Mouse (Mus musculus) adrenal gland, adult 18-20 months (tissue): ENCODE data around the gene Sh3rf1. TPM values are rescaled to one million over a fixed set of nuclear protein-coding genes. Genes with fewer than 3 reads are reported as not detected.

Experiments used
- DNase-seq, 2 experiments: peaks; one replicate each; pipeline ENCODE4 v3.0.0; 2021 to 2022; ENCODE audit warnings: low spot score in 2 of 2
- total RNA-seq, 2 experiments: library from RNA; stranded (reverse); gene quantifications; 1 replicate in 1 of 2; 2 replicates in 1 of 2; pipeline ENCODE4 v1.2.3; 2021

The Sh3rf1 gene
- total RNA-seq, 2 experiments from 2014 or later, result 5.3 to 9.9 TPM

DNA sequence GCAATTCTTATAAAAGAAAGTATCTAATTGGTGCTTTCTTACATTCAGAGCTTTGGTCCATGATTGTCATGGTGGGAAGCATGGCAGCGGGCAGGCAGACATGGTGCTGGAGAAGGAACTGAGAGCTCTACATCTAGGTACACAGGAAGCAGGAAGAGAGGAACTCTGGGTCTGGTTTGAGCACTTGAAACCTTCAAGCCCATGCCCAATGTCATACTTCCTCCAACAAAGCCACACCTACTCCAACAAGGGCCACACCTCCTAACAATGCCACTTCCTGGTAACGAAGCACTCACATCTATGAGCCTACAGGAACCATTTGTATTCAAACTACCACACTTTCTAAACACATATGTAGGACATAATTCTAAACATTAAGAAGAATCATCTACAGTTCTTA lies 5.2 kb upstream of the Sh3rf1 start:
- DNase-seq, result no peak

DNA sequence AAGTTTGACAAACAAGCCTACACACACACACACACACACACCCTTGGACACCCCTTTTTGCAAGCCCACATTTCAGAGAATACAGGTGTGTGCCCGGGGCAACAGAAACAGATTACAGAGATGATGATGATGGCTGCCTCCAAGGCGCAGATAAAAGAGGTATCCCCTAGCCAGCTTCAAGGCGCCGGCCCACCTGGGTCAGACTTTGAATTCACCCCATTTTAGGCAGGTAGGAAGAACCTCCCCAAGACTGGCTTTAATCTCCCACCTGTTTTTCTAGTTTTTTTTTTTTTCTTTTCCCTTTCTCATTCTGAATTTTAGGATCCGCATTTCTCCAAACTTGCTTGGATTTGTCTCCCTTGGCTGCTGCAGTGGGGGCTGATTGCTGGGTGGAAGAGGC lies 389 bp upstream of the Sh3rf1 start:
- no peak for DNase-seq

DNA sequence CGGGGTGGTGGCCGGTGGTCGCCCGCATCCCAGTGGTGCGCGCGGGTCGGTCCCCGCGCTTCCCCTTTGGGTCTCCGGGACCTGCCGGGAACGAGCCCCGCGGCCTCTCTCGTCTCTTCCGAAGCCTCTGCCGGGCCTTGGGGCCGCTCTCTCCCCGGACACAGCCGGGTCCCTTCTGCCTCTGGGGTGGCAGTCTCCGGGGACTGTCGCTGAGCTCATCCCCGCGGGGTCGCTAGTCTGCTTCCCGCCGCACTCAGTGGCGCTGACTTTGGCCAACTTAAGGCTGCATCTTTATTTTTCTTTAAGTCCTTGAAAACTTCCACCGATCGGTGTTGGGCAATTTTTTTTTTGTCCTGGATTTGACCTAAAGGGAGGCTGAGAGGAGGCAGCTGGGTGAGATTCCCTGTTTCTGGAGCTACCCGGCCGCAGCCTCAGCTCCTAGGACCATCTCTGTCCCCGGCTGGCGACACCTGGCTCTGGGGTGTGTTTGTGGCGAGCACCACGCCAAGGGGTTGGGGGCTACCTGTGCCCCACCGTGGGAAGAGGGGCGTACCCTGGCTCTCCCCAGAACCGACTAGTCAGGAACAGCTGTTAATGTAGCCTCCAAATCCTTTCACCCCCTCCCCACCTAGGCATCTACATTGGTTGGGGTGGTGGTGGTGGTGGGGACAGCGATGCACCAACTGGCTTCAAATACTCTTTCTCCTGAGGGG lies 864 bp downstream of the Sh3rf1 start:
- DNase-seq, result peak; percentile 37 to 54

DNA sequence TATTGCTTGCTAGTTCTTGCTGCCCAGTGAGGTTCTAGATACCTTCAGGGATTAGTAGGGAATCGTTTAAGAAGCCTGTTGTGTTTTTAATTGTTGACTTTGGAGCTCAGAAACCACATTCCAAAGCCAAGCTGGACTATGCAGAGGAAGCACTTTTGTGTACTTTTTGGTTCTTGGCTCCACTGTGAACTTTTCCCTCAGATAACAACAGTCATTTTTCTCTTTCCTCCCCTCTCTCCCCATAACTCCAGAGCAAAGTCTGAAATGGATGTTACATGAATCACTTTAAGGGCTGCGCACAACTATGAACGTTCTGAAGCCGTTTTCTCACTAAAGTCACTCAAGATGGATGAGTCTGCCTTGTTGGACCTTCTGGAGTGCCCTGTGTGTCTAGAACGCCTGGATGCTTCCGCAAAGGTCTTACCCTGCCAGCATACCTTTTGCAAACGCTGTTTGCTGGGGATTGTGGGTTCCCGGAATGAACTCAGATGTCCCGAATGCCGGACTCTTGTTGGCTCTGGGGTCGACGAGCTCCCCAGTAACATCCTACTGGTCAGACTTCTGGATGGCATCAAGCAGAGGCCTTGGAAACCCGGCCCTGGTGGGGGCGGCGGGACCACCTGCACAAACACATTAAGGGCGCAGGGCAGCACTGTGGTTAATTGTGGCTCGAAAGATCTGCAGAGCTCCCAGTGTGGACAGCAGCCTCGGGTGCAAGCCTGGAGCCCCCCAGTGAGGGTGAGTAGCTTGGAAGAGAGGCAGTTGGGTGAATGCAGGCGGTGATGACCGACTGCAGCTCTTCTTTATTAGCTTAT lies 2.1 kb downstream of the Sh3rf1 start:
- no peak for DNase-seq

DNA sequence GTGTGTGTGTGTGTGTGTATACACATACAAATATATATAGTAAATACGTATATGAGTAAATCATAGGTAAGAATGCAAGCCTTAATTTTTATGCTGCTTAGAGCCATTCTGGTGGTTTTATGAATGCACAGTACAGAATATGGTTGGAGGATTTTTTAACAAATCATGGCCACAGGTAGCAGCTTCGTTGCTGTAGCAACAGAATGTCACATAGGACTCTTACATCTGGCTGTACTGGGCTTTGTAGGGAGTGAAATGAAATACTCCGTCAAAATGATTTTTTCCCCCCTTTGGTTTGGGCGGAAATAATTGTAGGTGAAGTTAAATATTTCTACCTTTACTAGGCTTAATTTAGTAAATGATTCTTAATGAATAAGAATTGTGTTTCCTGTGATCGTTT lies 3.0 kb downstream of the Sh3rf1 start:
- DNase-seq, result no peak

DNA sequence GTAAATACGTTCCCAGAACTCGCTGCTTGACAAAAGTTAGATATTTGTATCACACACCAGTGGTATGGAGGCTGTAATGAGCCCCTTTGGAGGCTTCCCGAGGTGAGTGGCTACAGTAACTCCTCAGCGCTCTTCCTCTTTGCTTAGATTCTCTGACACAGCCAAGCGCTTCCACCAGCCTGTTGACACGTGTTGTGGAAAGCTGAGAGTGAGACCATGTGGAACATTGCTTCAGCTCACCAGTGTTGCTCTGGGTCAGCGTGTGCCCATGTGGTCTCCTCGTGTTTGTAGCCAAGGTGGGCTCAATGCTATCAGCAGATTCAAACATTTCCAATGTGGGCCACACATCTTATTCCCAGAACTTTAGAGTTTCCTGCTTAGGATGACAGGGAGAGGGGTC lies 5.0 kb downstream of the Sh3rf1 start:
- no peak for DNase-seq

DNA sequence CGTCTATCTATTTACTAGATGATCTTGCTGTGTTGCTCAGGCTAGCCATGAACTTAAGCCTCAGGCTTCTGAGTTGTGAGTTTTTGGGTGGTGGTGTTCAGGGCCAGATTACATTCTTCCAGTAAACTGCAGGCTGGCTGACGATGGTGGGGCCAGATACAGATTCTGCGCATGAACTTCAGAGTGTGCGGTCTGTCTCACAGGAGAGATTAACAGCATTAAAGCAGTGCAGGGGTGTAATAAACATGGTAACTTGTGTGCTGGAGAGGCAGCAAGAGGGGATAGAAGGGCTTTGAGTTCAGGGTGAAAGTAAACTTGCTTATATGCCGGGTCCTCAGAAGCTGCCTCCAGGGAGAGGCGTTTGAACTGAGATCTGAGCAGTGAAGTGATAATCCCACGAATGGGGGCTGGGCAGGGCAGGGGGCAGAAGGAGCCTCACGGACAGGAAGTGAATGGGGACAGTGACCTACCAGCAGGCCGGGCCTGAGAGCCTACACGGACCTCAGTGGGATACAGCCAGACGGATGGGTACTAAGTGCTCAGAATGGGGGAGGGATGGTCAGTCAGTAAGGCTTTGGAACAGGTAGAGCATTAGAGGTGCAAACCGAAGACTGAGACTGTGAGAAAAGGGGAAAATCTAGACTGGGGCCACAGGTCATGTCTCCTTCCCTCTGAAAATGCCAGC lies 6.0 kb downstream of the Sh3rf1 start:
- no peak for DNase-seq

DNA sequence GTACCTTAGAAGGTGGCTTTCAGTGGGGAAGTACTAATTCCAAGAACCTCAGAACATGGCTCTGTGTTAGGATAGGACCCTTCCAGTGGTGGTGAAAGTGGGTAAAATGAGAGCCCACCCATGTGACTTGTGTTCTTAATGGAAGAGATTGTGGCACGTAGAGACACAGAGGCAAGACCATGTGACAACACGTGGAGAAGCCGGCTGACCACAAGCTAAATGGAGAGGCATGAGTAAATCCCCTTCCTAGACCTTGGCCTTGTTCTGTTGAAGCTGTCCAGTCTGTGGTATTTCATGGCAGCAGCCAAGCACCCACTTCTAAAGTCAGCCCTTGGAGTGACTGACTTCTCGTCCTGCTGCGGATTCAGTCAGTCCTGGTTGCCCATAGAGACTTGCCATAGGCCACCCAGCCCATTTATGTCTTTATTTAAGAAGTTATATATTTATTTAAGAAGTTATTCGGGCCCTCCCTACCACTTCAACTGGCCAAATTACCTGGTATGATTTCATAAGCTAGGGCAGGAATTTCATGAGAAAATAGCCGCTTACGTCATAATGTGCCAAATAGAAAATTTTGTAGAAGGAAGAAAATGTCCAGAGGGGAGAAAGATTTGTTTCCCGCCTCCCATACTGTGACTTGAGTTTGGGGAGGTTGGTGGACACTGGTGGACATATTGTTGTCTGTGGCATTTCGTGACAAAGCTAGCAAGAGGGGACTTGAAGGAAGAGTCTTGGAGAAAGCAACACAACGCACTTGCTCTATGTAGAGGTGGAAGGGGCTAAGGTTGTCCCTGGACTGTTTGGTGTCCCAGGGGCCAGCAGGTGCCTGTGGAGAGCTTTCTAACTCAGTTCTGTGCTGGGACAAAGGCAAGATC lies 7.4 kb downstream of the Sh3rf1 start:
- no peak for DNase-seq

DNA sequence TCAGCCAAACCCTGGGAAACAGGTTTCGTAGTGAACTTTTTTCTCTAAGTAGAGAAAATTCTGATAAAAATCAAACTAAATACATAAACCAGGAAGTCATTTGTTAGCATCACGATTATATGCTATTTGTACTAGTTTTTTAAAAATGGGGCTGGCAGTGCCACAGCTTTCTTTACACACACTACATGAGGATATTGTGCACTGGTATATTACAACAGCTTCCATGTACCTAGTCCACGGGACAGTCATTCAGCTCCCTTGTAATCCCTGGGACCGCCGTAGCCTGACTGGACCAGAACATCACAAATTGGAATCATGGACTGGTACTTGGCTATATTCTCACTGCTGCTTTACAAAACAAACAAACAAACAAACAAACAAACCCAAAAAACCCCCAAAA lies 11.8 kb downstream of the Sh3rf1 start:
- no peak for DNase-seq

DNA sequence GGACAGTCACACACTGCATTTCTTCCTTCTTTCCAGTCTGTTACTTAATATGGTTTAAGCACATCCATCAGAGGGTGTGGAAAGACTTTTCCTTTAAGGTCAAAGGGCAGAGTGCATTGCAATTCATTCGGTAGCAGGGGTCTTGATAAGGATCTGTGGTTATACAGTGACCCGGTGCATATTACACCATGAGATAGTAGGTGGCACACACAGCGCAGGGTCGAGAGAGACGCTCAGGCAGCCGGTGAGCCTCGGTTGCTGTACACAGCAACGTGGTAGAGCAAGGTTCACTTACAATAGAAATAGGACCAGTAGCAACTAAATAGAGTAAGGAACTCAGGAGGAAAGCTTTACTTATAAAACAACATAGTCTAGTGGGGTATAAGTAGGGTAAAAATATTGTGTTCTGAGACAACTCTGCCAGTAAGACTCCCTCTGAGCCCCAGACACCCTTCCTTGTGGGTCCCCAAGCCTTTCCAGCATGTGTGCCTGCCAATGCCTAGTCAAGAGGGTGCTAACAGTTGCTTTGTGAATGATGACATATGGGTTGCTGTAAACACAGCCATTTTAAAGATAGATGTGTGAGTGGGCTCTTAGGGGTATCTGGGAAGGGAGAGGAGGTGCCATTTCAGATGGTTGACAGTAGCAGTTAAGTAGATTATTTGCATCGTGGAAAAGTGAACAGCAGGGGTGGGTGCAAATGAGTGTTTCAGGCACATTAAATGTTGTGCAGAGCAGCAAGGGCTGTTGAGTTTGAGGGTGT lies 13.0 kb downstream of the Sh3rf1 start:
- no peak for DNase-seq

DNA sequence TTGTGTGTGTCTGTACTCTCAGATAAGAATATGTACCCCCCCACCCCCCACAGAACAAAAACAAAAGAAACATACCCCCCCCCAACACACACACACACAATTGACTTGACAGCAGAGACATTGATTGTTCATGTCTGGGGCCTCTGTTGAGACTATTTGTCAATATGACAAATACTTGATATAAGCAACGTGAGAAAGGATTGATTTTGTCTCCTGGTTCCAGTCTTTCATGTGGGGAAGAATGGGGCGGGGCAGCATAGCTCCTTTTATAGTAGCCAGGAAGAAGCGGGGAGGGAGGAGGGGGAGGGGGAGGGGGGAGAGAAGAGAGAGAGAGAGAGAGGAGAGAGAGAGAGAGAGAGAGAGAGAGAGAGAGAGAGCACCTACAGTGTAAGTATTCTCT lies 15.9 kb downstream of the Sh3rf1 start:
- no peak for DNase-seq

DNA sequence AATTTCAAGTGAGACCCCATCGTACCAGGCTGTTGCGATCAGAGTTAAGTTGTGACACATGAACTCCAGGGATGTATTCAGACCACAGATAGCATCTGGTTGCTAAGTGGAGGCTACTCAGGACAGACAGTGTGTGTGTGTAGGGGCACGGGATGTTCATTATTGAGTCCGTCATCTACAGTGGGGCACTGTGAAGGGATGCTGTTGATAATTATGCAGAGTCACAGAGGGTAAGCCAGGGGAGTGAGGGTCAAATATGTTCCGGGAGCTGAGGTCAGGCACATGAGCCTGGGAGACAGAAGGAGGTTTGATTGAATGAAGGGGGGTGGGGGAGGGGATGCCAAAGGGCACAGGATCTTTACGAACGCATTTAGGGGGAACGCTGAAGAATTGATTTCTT lies 17.6 kb downstream of the Sh3rf1 start:
- DNase-seq, result no peak

DNA sequence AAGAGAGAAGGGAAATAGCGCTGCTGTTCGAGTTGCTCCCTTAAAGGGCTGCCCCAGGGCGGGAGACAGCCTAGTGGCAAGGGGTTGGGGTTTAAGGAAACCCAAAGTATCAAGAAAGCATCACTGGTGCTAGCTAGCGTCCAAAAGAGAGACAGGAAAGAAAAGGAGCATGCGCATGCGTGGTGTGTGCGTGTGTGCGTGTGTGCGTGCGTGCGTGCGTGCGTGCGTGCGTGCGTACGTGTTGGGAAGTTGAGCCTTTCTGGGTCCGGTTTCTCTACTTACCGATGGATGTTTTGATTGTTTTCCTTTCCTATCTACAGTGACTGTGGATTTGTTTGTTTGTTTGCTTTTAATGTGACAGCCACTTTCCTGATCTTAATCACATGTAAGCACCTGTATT lies 19.2 kb downstream of the Sh3rf1 start:
- no peak for DNase-seq

DNA sequence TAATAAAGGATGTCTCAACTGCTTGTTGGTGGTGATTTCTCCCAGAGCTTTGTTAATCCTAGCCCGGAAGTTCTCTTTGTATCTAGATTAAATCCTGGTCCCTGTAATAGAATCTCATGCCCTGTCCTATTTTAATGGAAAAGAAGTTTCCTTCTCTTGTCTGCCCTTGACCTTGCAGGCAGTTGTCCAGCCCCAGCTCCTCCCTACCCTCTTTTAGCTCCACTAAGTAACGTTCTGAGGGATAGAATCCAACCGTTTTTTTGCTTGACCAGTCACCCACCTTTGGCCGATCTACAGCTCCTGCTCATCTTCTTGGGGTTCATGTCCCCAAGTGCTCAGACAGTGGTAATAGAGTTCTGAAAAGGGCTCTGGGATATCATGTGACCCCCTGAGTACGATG lies 19.8 kb downstream of the Sh3rf1 start:
- DNase-seq, result no peak

DNA sequence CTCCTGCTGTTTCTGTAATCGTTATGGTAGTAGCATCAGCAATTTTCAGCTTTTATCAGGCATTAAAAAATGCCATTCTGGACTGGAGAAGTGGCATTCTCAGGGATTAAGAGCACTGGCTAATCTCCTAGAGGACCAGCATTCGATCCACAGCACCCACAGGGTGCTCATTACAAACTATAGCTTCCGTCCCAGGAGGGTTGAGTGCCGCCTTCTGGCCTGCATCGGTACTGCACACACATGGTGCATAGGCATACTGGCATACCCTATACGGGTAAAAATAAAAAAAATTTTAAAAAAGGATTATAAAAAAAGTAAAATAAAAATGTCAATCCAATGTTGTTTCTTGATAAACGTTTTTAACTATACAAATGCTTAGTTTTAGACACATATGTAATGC lies 20.5 kb downstream of the Sh3rf1 start:
- DNase-seq, result no peak

DNA sequence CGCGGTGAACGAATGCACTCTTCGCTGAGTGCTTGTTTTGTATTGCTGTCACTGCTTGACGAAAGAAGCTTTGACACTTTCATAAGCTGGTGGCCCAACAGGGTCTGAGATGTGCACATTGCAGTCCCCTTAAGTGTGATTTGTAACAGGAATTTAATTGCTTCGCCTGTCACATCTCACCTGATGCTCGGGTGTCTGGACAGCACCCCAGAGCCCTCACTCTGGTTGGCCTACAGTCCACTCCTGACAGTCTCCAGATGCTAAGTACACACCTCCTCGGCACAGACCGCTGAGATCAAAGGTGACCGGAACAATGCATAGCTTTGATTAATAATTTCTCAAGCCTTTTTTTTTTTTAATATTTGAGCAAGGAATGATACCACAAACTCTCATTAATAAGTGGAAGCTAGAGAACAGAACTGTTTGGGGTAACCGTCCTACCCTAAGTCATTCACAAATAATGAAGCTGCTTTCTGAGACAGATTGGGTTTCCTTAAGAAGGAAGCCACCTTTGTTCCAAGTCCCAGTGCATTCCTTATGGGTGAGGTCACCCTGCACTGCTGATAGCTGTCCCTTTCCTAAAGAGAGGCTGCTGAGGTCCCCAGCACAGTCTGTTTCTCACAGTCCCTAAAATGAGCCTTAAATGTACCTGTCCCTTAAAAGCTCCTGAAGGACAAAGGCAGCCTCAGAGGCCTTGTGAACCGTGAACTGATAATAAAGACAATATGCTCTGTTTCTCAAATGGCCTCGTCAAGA lies 23.8 kb downstream of the Sh3rf1 start:
- DNase-seq, result no peak

DNA sequence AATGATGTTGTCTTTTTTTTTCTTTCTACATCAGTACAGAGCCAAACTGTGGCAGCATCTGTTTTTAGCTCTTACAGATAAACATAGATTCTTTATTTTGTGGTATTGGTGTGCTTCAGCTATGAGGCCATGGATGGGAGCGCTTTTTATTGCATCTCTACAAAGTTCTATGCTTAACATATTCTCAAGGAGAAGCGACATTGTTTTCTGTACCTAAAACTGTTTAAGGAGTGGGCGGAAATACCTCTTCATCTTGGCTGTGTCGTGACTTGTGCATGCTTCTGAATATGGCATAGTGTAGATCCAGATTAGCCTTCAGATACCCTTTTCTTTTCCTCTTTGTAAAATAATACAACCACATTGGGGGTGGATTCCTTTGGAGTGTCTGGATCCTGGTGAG lies 25.8 kb downstream of the Sh3rf1 start:
- DNase-seq, result no peak

DNA sequence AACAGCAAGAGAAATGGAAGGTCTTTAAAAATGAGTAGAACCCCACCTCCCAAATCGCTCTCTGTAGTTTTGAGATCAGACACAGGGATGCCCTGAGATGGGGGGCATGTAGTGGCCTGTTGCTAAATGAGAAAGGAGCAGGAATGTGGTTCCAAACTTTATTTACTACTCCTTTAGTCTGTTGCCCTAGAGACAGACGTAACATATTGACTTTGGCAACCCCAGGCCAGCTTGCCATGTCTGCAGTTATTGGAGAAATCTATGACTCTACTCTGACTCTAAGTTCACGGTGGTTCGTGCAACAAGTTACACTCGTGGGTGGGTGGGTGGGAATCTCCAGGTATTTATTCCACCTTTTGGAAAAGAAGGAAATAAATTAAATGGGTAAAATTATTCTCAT lies 30.5 kb downstream of the Sh3rf1 start:
- no peak for DNase-seq

DNA sequence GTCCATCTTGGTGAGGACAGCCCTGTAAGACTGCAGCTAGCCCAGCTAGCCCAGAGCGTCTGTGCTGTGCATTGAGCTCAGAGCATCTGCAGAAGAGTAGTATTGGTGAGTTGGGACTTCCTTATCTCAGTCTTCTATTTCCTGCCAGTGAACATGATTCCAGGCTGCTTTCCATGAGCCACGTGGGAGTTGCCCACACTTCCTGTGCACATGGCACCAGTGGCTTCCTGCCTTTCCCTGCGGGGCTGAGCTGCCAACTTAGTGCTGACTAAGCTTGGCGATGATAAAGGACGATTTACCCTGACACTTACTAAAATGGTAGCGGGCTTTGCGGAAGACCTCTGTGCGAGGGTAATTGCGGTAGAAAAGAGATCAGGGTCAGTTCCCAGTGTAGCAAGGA lies 35.2 kb downstream of the Sh3rf1 start:
- DNase-seq, result no peak

DNA sequence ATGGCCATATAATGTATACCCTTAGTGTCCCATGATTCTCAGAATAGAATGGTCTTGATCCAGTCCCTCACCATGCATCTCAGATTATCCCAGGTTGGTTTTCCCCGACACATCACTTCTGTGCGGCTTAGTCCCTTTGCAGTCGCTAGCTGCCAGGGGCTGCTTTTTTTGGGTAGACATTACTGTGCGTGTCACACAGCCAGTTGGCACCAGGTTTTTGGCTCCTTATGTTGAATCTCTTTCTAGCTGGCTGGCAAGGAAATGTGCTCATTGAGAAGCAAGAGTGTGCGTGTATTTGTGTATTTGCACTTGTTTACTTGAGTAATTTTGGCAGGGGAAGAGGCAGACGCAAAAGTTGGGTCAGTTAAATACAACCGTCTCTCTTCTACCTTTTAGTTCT lies 35.9 kb downstream of the Sh3rf1 start:
- DNase-seq, result no peak
